Mouse (Mus musculus): ENCODE results near the gene Snx4.

Gene Snx4

GRCm38 (mm10) chr16:33342356-33342755 lies 91.1 kb downstream of the Snx4 start:
- no peak for DNase-seq (ENCODE audit: extremely low read depth, low read depth)

- DNase-seq (ENCODE audit: extremely low read depth, low read depth): no peak
Measured at GRCm38 (mm10) chr16:33343106-33343505, 91.9 kb downstream of the Snx4 start.

GRCm38 (mm10) chr16:33343601-33344000 lies 92.4 kb downstream of the Snx4 start:
- no peak for DNase-seq (ENCODE audit: extremely low read depth, low read depth)

GRCm38 (mm10) chr16:33344379-33344778 lies 93.1 kb downstream of the Snx4 start:
- no peak for DNase-seq (ENCODE audit: extremely low read depth, low read depth)

GRCm38 (mm10) chr16:33344875-33345274 lies 93.6 kb downstream of the Snx4 start:
- DNase-seq (ENCODE audit: extremely low read depth, low read depth): no peak

- DNase-seq (ENCODE audit: extremely low read depth, low read depth): no peak
Measured at GRCm38 (mm10) chr16:33346376-33346775, 95.1 kb downstream of the Snx4 start.

GRCm38 (mm10) chr16:33347134-33347533 lies 95.9 kb downstream of the Snx4 start:
- no peak for DNase-seq (ENCODE audit: extremely low read depth, low read depth)

Data from MEL-GATA-1-ER (cell line).